Mouse (Mus musculus) bone marrow macrophage, adult 2 months (primary cell): ENCODE measurements around the gene Mars.

Source experiments
- CTCF ChIP-seq: IDR thresholded peaks from 2 replicates; pipeline ENCODE4 v1.5.1; 2012; ENCODE audit warnings: low read depth, mild to moderate bottlenecking, low read length, moderate library complexity
- POLR2A ChIP-seq: IDR thresholded peaks from 2 replicates; pipeline ENCODE4 v1.6.1; 2012; ENCODE audit warnings: mild to moderate bottlenecking, low read depth, low read length, borderline replicate concordance

DNA sequence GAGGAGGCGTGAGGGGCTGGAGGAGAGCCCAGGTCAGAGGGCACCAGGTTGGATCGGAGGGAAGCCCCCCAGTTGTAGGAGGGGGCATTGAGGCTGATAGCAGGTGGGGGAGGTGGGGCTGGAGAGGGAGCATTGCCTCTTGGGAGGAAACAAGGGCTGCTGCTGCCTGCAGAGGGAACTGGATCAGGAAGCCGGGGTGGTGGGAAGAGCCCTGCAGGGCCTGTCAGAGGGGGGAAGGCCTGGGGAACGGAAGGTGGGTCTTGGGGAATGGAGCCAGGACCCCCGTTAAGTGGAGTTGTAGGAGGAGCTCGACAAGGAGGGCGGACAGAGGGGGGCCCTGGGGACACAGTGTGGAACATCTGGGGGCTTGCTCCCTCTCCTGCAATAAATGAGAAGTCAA is 25.4 kb downstream of the Mars start:
- TF ChIP-seq CTCF (no peak), POLR2A (no peak)
